Comparison of ENCODE assay signal across 7 mouse cellular contexts in genomic region chr11:4849258-4849943, GRCm38 (mm10). TPM values are rescaled to one million over a fixed set of nuclear protein-coding genes. Genes with fewer than 3 reads are reported as not detected.
DNase-seq lines count a peak whose midpoint lies in the region; ATAC-seq and TF ChIP-seq lines count a peak whose summit lies in the region.

TSS of gene Nf2 (minus strand) at chr11:4849536.

- peak within 1 kb of the TSS; percentile 77 for H3K4me3 ChIP-seq in embryonic facial prominence, embryonic 10.5 days
- H3K4me3 ChIP-seq in intestine, postnatal 0 days (ENCODE audit: low read depth, low read length), result peak within 1 kb of the TSS; percentile 82
- H3K4me3 ChIP-seq in midbrain, embryonic 12.5 days, result peak within 1 kb of the TSS; percentile 98
- H3K4me3 ChIP-seq in small intestine, adult 2 months (ENCODE audit: low read depth, low read length), result peak within 1 kb of the TSS; percentile 95

- peak; percentile 48; the same call in 1 of the 2 replicates for TF ChIP-seq POLR2A in small intestine, adult 2 months (IDR thresholded peaks at IDR 0.05; ENCODE audit: low read depth, low read length)

- TF ChIP-seq CTCF in intestine, postnatal 0 days (IDR thresholded peaks at IDR 0.05; ENCODE audit: low read depth), result no peak; the same call in 1 of the 2 replicates
- no peak for TF ChIP-seq CTCF in small intestine, adult 2 months (IDR thresholded peaks at IDR 0.05; ENCODE audit: extremely low read depth, insufficient read length, insufficient replicate concordance, low read depth, low read length)

- H3K36me3 ChIP-seq in embryonic facial prominence, embryonic 10.5 days (replicated peaks), result peaks cover 17% of the 10 kb centered on the region
- H3K36me3 ChIP-seq in intestine, postnatal 0 days (ENCODE audit: control insufficient read depth, insufficient read depth), result no peaks in the 10 kb centered on the region
- H3K36me3 ChIP-seq in midbrain, embryonic 12.5 days, result no peaks in the 10 kb centered on the region; the same call in 1 of the 2 replicates
- H3K36me3 ChIP-seq in small intestine, adult 2 months (ENCODE audit: control insufficient read depth, insufficient read depth, low read length), result no peaks in the 10 kb centered on the region

- H3K4me2 ChIP-seq in intestine, postnatal 0 days (replicated peaks; ENCODE audit: low read depth), result peak within 1 kb of the TSS; percentile 89
- peak within 1 kb of the TSS; percentile 74 for H3K4me2 ChIP-seq in midbrain, embryonic 12.5 days (replicated peaks)

- no peaks in the 10 kb centered on the region for H3K9me3 ChIP-seq in embryonic facial prominence, embryonic 10.5 days
- H3K9me3 ChIP-seq in intestine, postnatal 0 days (ENCODE audit: control insufficient read depth), result no peaks in the 10 kb centered on the region
- H3K9me3 ChIP-seq in midbrain, embryonic 12.5 days, result no peaks in the 10 kb centered on the region

- no peaks in the 10 kb centered on the region for H3K27me3 ChIP-seq in embryonic facial prominence, embryonic 10.5 days (replicated peaks; ENCODE audit: low read depth, poor library complexity, severe bottlenecking)
- no peaks in the 10 kb centered on the region for H3K27me3 ChIP-seq in intestine, postnatal 0 days (replicated peaks; ENCODE audit: control insufficient read depth, insufficient read depth, low read length)
- no peaks in the 10 kb centered on the region for H3K27me3 ChIP-seq in midbrain, embryonic 12.5 days
- H3K27me3 ChIP-seq in small intestine, adult 2 months (ENCODE audit: control insufficient read depth, insufficient read depth, low read length), result no peaks in the 10 kb centered on the region

- DNase-seq in adrenal gland, postnatal 10 days, result peak; percentile 96
- DNase-seq in embryonic facial prominence, embryonic 10.5 days (ENCODE audit: low spot score), result peak; percentile 97
- DNase-seq in gonadal fat pad, adult 2 months (ENCODE audit: low read depth), result peak; percentile 95
- peak; percentile 97 for DNase-seq in left cerebral cortex, postnatal 4 days

- peak within 1 kb of the TSS; percentile 91 for H3K27ac ChIP-seq in embryonic facial prominence, embryonic 10.5 days (replicated peaks)
- peak within 1 kb of the TSS; percentile 70 for H3K27ac ChIP-seq in intestine, postnatal 0 days (ENCODE audit: low read depth, low read length)
- H3K27ac ChIP-seq in midbrain, embryonic 12.5 days (replicated peaks), result peak within 1 kb of the TSS; percentile 85
- H3K27ac ChIP-seq in small intestine, adult 2 months (ENCODE audit: insufficient read depth, low read depth, low read length), result peak within 1 kb of the TSS; percentile 48

- ATAC-seq in intestine, postnatal 0 days, result peak; percentile 99
- ATAC-seq in midbrain, embryonic 12.5 days (ENCODE audit: low FRiP score, low read depth), result peak; percentile 99

- H3K4me1 ChIP-seq in embryonic facial prominence, embryonic 10.5 days, result peaks cover 17% of the 10 kb centered on the region
- no peaks in the 10 kb centered on the region for H3K4me1 ChIP-seq in intestine, postnatal 0 days (replicated peaks; ENCODE audit: control insufficient read depth, insufficient read depth, low read length)
- peaks cover 16% of the 10 kb centered on the region for H3K4me1 ChIP-seq in midbrain, embryonic 12.5 days
- H3K4me1 ChIP-seq in small intestine, adult 2 months (ENCODE audit: control insufficient read depth, insufficient read depth, insufficient read length, low read length), result peaks cover 2% of the 10 kb centered on the region; the same call in 1 of the 2 replicates

- H3K9ac ChIP-seq in intestine, postnatal 0 days (ENCODE audit: low read depth, low read length), result peak within 1 kb of the TSS; percentile 84
- peak within 1 kb of the TSS; percentile 95 for H3K9ac ChIP-seq in midbrain, embryonic 12.5 days (replicated peaks)

- intact Hi-C loops in left cerebral cortex, postnatal 4 days (cut with DNase I), result no loop called here

- WGBS in embryonic facial prominence, embryonic 10.5 days, result under 1% methylated on average over 60 of the region's 60 CpGs
- under 1% methylated on average over 59 of the region's 60 CpGs for WGBS in intestine, postnatal 0 days
- WGBS in midbrain, embryonic 12.5 days, result under 1% methylated on average over 60 of the region's 60 CpGs
- under 1% methylated on average over 60 of the region's 60 CpGs for WGBS in small intestine, adult 2 months

RNA-seq across cellular contexts. Expression of gene Nf2, which starts in this region (rescaled TPM):
- total RNA-seq in adrenal gland, postnatal 10 days (2021), result 10 to 100 TPM; 81.1 to 88.3 TPM
- 68.1 and 68.7 TPM in 2 replicates for polyA plus RNA-seq in embryonic facial prominence, embryonic 10.5 days (2016; fragmentation: Nextera tagmentation; extraction: Ambion mirVana)
- polyA plus RNA-seq in gonadal fat pad, adult 2 months (2012; rRNA removed), result 41.0 and 45.8 TPM in 2 replicates
- 16.0 and 16.6 TPM in 2 replicates for polyA plus RNA-seq in intestine, postnatal 0 days (2015; fragmentation: Nextera tagmentation; extraction: Ambion mirVana)
- 100 to 1,000 TPM; 155 to 162 TPM for total RNA-seq in left cerebral cortex, postnatal 4 days (2021)
- polyA plus RNA-seq in midbrain, embryonic 12.5 days (2016; fragmentation: Nextera tagmentation; extraction: Ambion mirVana), result 70.9 and 76.3 TPM in 2 replicates
- 26.1 and 43.5 TPM in 2 replicates for polyA plus RNA-seq in small intestine, adult 2 months (2012; rRNA removed)

Comparison
In these comparisons a context has a peak if more than half of its experiments do, and no peak if none do; other contexts are left out.
1. Peak in every context shown above with its lines: DNase-seq, ATAC-seq, H3K4me3 ChIP-seq and H3K27ac ChIP-seq.